Mouse (Mus musculus): ENCODE measurements around the gene Vdac2.

DNA sequence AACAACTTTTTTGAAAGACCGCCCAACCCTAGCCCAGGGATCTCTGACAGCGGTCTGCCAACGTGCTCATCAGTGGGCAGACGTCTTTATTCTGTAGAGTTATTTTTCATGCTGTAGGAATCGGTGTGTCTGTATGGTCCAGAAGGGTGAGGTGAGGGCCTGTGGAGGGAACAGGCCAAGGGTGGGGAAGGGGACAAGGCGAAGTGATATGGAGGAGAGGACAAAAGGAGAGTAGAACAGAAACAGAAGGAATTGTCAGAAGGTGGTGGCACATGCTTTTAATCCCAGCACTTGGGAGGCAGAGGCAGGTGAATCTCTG lies 67.3 kb downstream of the Vdac2 start:
- no peak for TF ChIP-seq CTCF (IDR thresholded peaks at IDR 0.05; ENCODE audit: control insufficient read depth, insufficient read depth, insufficient read length)
- TF ChIP-seq MYOD1 (IDR thresholded peaks at IDR 0.05; ENCODE audit: control insufficient read depth, insufficient read length, low read depth): no peak
- TF ChIP-seq MYOG (IDR thresholded peaks at IDR 0.05; ENCODE audit: control insufficient read depth, extremely low read depth, insufficient read length): no peak
- no peak for TF ChIP-seq USF1 (IDR thresholded peaks at IDR 0.05; ENCODE audit: low read depth)
- TF ChIP-seq MAX (IDR thresholded peaks at IDR 0.05): no peak
- no peak for TF ChIP-seq CEBPB (IDR thresholded peaks at IDR 0.05; ENCODE audit: low read depth)
